Mouse (Mus musculus) intestine, embryonic 15.5 days (tissue): ENCODE data around the gene Dcst1. TPM values are rescaled to one million over a fixed set of nuclear protein-coding genes. Genes with fewer than 3 reads are reported as not detected.

ENCODE experiments used
- ATAC-seq: fragments of 200-750 bp; cut with Nextera tagmentation; 2 replicates; pipeline ENCODE4 v1.8.0; 2017; ENCODE audit warnings: moderate TSS enrichment, moderate library complexity
- H3K27ac ChIP-seq: fragments of 300-500 bp; sonication (generic); 2 replicates; pipeline ENCODE4 v1.5.1; 2015; ENCODE audit warnings: mild to moderate bottlenecking, inconsistent platforms
- H3K27me3 ChIP-seq: fragments of 300-500 bp; sonication (generic); replicated peaks from 2 replicates; pipeline ENCODE4 v1.6.1; 2015; ENCODE audit warnings: inconsistent platforms
- H3K36me3 ChIP-seq: fragments of 300-500 bp; sonication (generic); 2 replicates; pipeline ENCODE4 v1.6.1; 2015; ENCODE audit warnings: inconsistent platforms
- H3K4me1 ChIP-seq: fragments of 300-500 bp; sonication (generic); replicated peaks from 2 replicates; pipeline ENCODE4 v1.6.1; 2015; ENCODE audit warnings: inconsistent platforms
- H3K4me2 ChIP-seq: fragments of 300-500 bp; sonication (generic); replicated peaks from 2 replicates; pipeline ENCODE4 v1.6.1; 2015; ENCODE audit warnings: mild to moderate bottlenecking, inconsistent platforms
- H3K4me3 ChIP-seq: fragments of 300-500 bp; sonication (generic); replicated peaks from 2 replicates; pipeline ENCODE4 v1.5.1; 2015; ENCODE audit warnings: inconsistent platforms
- H3K9ac ChIP-seq: fragments of 300-500 bp; sonication (generic); 2 replicates; pipeline ENCODE4 v1.6.1; 2015; ENCODE audit warnings: inconsistent platforms
- H3K9me3 ChIP-seq: fragments of 300-500 bp; sonication (generic); 2 replicates; pipeline ENCODE4 v1.6.1; 2016; ENCODE audit warnings: inconsistent platforms
- WGBS: fragments of 180-500 bp; shearing (Covaris S2); methylation state at CpG from one replicate; pipeline ENCODE4 v1.1.7; 2015; 5-methylcytosine and 5-hydroxymethylcytosine counted together
- polyA plus RNA-seq: library from polyadenylated mRNA; unstranded; fragments of >200 nt; fragmentation: Nextera tagmentation; extraction: Ambion mirVana; gene quantifications from 2 replicates; pipeline ENCODE4 v1.2.1, GENCODE M21; 2015

The Dcst1 gene
- polyA plus RNA-seq, 1 experiment from 2014 or later: 1.6 TPM

GRCm38 (mm10) chr3:89315195-89315929, 49.7 kb downstream of the Dcst1 start:
- Histone ChIP-seq H3K4me3 (peak overlapping the region; percentile 27), H3K9me3 (no peaks in the 10 kb centered on the region), H3K36me3 (no peaks in the 10 kb centered on the region), H3K4me1 (peaks cover 43% of the 10 kb centered on the region), H3K27ac (no peak overlapping the region), H3K4me2 (peak overlapping the region; percentile 61), H3K9ac (peak overlapping the region; percentile 11; the same call in 1 of the 2 replicates), H3K27me3 (peaks cover 24% of the 10 kb centered on the region)
- WGBS: 6% methylated on average over 26 of the region's 26 CpGs
- peak; percentile 35 for ATAC-seq

- no peak overlapping the region for H3K27ac ChIP-seq
- no peaks in the 10 kb centered on the region for H3K9me3 ChIP-seq
- peaks cover 20% of the 10 kb centered on the region for H3K27me3 ChIP-seq
- no peak for ATAC-seq
- WGBS: 48% methylated on average over 2 of the region's 2 CpGs
- peaks cover 37% of the 10 kb centered on the region for H3K4me1 ChIP-seq
- peak overlapping the region; percentile 61 for H3K4me2 ChIP-seq
- H3K36me3 ChIP-seq: no peaks in the 10 kb centered on the region
- no peak overlapping the region; the same call in 1 of the 2 replicates for H3K9ac ChIP-seq
- no peak overlapping the region for H3K4me3 ChIP-seq
Observed at GRCm38 (mm10) chr3:89314791-89315190, 50.3 kb downstream of the Dcst1 start.

GRCm38 (mm10) chr3:89314340-89314739, 50.7 kb downstream of the Dcst1 start:
- no peak for ATAC-seq
- no peak overlapping the region for H3K27ac ChIP-seq
- 61% methylated on average over 5 of the region's 5 CpGs for WGBS

GRCm38 (mm10) chr3:89308089-89308488, 57.0 kb downstream of the Dcst1 start:
- Histone ChIP-seq H3K27ac (no peak overlapping the region), H3K4me2 (no peak overlapping the region), H3K9ac (no peak overlapping the region), H3K4me1 (peaks cover 8% of the 10 kb centered on the region), H3K9me3 (no peaks in the 10 kb centered on the region), H3K27me3 (no peaks in the 10 kb centered on the region), H3K4me3 (no peak overlapping the region), H3K36me3 (no peaks in the 10 kb centered on the region)
- ATAC-seq: peak; percentile 67; the same call in 1 of the 2 replicates
- 5% methylated on average over 9 of the region's 9 CpGs for WGBS

More at GRCm38 (mm10) chr3:89314340-89314739, 50.7 kb downstream of the Dcst1 start:
- Histone ChIP-seq H3K4me3 (no peak overlapping the region), H3K36me3 (no peaks in the 10 kb centered on the region), H3K9ac (no peak overlapping the region), H3K4me1 (peaks cover 33% of the 10 kb centered on the region), H3K9me3 (no peaks in the 10 kb centered on the region), H3K4me2 (no peak overlapping the region), H3K27me3 (peaks cover 17% of the 10 kb centered on the region)

GRCm38 (mm10) chr3:89305551-89306325, 59.3 kb downstream of the Dcst1 start:
- H3K9me3 ChIP-seq: no peaks in the 10 kb centered on the region
- H3K4me3 ChIP-seq: no peak overlapping the region
- H3K4me1 ChIP-seq: peaks cover 8% of the 10 kb centered on the region
- peak; percentile 25 for ATAC-seq
- WGBS: 57% methylated on average over 8 of the region's 8 CpGs
- H3K4me2 ChIP-seq: no peak overlapping the region
- H3K27me3 ChIP-seq: no peaks in the 10 kb centered on the region
- 0 out of 2 replicates have a peak overlapping the region, but pooled peaks have one; percentile 9 for H3K27ac ChIP-seq
- H3K36me3 ChIP-seq: no peaks in the 10 kb centered on the region
- H3K9ac ChIP-seq: no peak overlapping the region

- H3K27ac ChIP-seq: 0 out of 2 replicates have a peak overlapping the region, but pooled peaks have one; percentile 9
- H3K4me1 ChIP-seq: peaks cover 8% of the 10 kb centered on the region
- H3K9ac ChIP-seq: no peak overlapping the region
- H3K27me3 ChIP-seq: no peaks in the 10 kb centered on the region
- H3K36me3 ChIP-seq: no peaks in the 10 kb centered on the region
- no peak overlapping the region for H3K4me3 ChIP-seq
- WGBS: 52% methylated on average over 4 of the region's 4 CpGs
- no peaks in the 10 kb centered on the region for H3K9me3 ChIP-seq
- H3K4me2 ChIP-seq: no peak overlapping the region
- peak; percentile 58 for ATAC-seq
Observed at GRCm38 (mm10) chr3:89305105-89305504, 59.9 kb downstream of the Dcst1 start.

- Histone ChIP-seq H3K4me2 (no peak overlapping the region), H3K9me3 (no peaks in the 10 kb centered on the region), H3K4me1 (peaks cover 12% of the 10 kb centered on the region), H3K9ac (no peak overlapping the region), H3K36me3 (no peaks in the 10 kb centered on the region), H3K27me3 (no peaks in the 10 kb centered on the region), H3K4me3 (no peak overlapping the region), H3K27ac (0 out of 2 replicates have a peak overlapping the region, but pooled peaks have one; percentile 9)
- 49% methylated on average over 6 of the region's 6 CpGs for WGBS
- ATAC-seq: no peak
Observed at GRCm38 (mm10) chr3:89304440-89304839, 60.6 kb downstream of the Dcst1 start.

GRCm38 (mm10) chr3:89300514-89300913, 64.5 kb downstream of the Dcst1 start:
- peak overlapping the region; percentile 66; the same call in 1 of the 2 replicates for H3K4me2 ChIP-seq
- no peaks in the 10 kb centered on the region for H3K36me3 ChIP-seq
- peak overlapping the region; percentile 37; the same call in 1 of the 2 replicates for H3K27ac ChIP-seq
- no peak for ATAC-seq
- H3K9me3 ChIP-seq: no peaks in the 10 kb centered on the region
- 68% methylated on average over 2 of the region's 2 CpGs for WGBS
- H3K9ac ChIP-seq: no peak overlapping the region
- peaks cover 14% of the 10 kb centered on the region; the same call in 1 of the 2 replicates for H3K4me1 ChIP-seq
- no peak overlapping the region for H3K4me3 ChIP-seq
- H3K27me3 ChIP-seq: no peaks in the 10 kb centered on the region

Other genes with a start within 250 kb of the Dcst1 start
- gene Pklr, start 229.1 kb downstream of the Dcst1 start, polyA plus RNA-seq: 58.8 and 74.1 TPM in 2 replicates
- 2.4 and 2.6 TPM in 2 replicates for gene Hcn3, start 205.1 kb downstream of the Dcst1 start, polyA plus RNA-seq
- 21.2 and 25.4 TPM in 2 replicates for gene Clk2, start 200.5 kb downstream of the Dcst1 start, polyA plus RNA-seq
- 115 and 124 TPM in 2 replicates for gene Scamp3, start 187.8 kb downstream of the Dcst1 start, polyA plus RNA-seq
- gene Fam189b, start 182.1 kb downstream of the Dcst1 start, polyA plus RNA-seq: 17.9 and 19.3 TPM in 2 replicates
- gene Gba, start 162.3 kb downstream of the Dcst1 start, polyA plus RNA-seq: 53.5 and 53.7 TPM in 2 replicates
- gene Thbs3, start 150.1 kb downstream of the Dcst1 start, polyA plus RNA-seq: 20.4 and 23.0 TPM in 2 replicates
- 214 and 222 TPM in 2 replicates for gene Mtx1, start 138.2 kb downstream of the Dcst1 start, polyA plus RNA-seq
- gene Muc1, start 136.2 kb downstream of the Dcst1 start, polyA plus RNA-seq: 10.1 and 19.7 TPM in 2 replicates
- 348 and 351 TPM in 2 replicates for gene Krtcap2, start 119.3 kb downstream of the Dcst1 start, polyA plus RNA-seq
- gene Trim46, start 118.9 kb downstream of the Dcst1 start, polyA plus RNA-seq: 2.9 and 4.1 TPM in 2 replicates
- gene Dpm3, start 105.9 kb downstream of the Dcst1 start, polyA plus RNA-seq: 131 and 134 TPM in 2 replicates
- gene Slc50a1, start 94.7 kb downstream of the Dcst1 start, polyA plus RNA-seq: 60.6 and 63.9 TPM in 2 replicates
- 57.9 and 58.5 TPM in 2 replicates for gene Efna1, start 84.1 kb downstream of the Dcst1 start, polyA plus RNA-seq
- gene Efna3, start 42.3 kb downstream of the Dcst1 start, polyA plus RNA-seq: 9.0 and 9.2 TPM in 2 replicates
- 16.9 and 18.1 TPM in 2 replicates for gene Efna4, start 27.2 kb downstream of the Dcst1 start, polyA plus RNA-seq
- 45.5 and 49.5 TPM in 2 replicates for gene Adam15, start 15.3 kb downstream of the Dcst1 start, polyA plus RNA-seq
- 1.4 and 1.5 TPM in 2 replicates for gene Dcst2, start 3.3 kb downstream of the Dcst1 start, polyA plus RNA-seq
- 8.9 and 10.4 TPM in 2 replicates for gene Zbtb7b, start 29.5 kb upstream of the Dcst1 start, polyA plus RNA-seq
- not detected in 2 replicates for gene Lenep, start 37.5 kb upstream of the Dcst1 start, polyA plus RNA-seq
- gene Flad1, start 46.6 kb upstream of the Dcst1 start, polyA plus RNA-seq: 32.9 and 33.3 TPM in 2 replicates
- gene Cks1b, start 53.1 kb upstream of the Dcst1 start, polyA plus RNA-seq: 383 and 386 TPM in 2 replicates
- 85.6 and 87.3 TPM in 2 replicates for gene Shc1, start 53.2 kb upstream of the Dcst1 start, polyA plus RNA-seq
- gene Pygo2, start 65.0 kb upstream of the Dcst1 start, polyA plus RNA-seq: 32.7 and 33.2 TPM in 2 replicates
- gene Pbxip1, start 71.5 kb upstream of the Dcst1 start, polyA plus RNA-seq: 39.2 and 40.2 TPM in 2 replicates
- 62.7 and 69.6 TPM in 2 replicates for gene Pmvk, start 89.3 kb upstream of the Dcst1 start, polyA plus RNA-seq
- gene Kcnn3, start 154.9 kb upstream of the Dcst1 start, polyA plus RNA-seq: 4.4 and 4.6 TPM in 2 replicates